Mouse (Mus musculus): ENCODE results near the gene Cnnm1. TPM values are rescaled to one million over a fixed set of nuclear protein-coding genes. Genes with fewer than 3 reads are reported as not detected.

Cnnm1 gene
- total and polyA plus RNA-seq, 3 experiments: 0.04 TPM; not detected in 2

- H3K4me1 ChIP-seq (ENCODE audit: control insufficient read depth in 1 of 2, insufficient read depth in 2 of 2, low read length in 2 of 2): peaks cover 8 to 16% of the 10 kb centered on the region in 2 experiments; a peak in 3 of 4 replicates
- peaks cover 17 to 23% of the 10 kb centered on the region in 2 experiments for H3K36me3 ChIP-seq (ENCODE audit: control insufficient read depth in 1 of 2, insufficient read depth in 2 of 2, low read length in 2 of 2)
- H3K9me3 ChIP-seq (replicated peaks; ENCODE audit: insufficient read depth, low read length): no peaks in the 10 kb centered on the region
- peaks cover 65% of the 10 kb centered on the region for H3K79me2 ChIP-seq (ENCODE audit: control insufficient read depth, insufficient read depth, low read length, poor library complexity)
- no peaks in the 10 kb centered on the region for H3K27me3 ChIP-seq (ENCODE audit: control insufficient read depth in 1 of 2, insufficient read depth in 2 of 2, low read length in 2 of 2)
- H3K9ac ChIP-seq (ENCODE audit: control insufficient read depth, low read depth, low read length, poor library complexity, severe bottlenecking): no peak overlapping the region
- DNase-seq (ENCODE audit: low read depth, low spot score): no peak
- H3K27ac ChIP-seq (ENCODE audit: control insufficient read depth, low read depth, low read length): no peak overlapping the region
- no peak overlapping the region for H3K4me3 ChIP-seq (ENCODE audit: control insufficient read depth in 1 of 2, insufficient read depth in 1 of 2, low read depth in 2 of 2, low read length in 2 of 2)
- TF ChIP-seq ZNF384 (IDR thresholded peaks at IDR 0.05; ENCODE audit: low read depth, low read length): 0 out of 2 replicates have a peak, but pooled peaks have one; percentile 27
- TF ChIP-seq E2F4 (IDR thresholded peaks at IDR 0.05; ENCODE audit: borderline replicate concordance, low read depth, low read length): no peak
Measured at GRCm38 (mm10) chr19:43521362-43521761, 81.1 kb downstream of the Cnnm1 start.

GRCm38 (mm10) chr19:43521996-43522395, 81.8 kb downstream of the Cnnm1 start:
- Histone ChIP-seq H3K4me1 (ENCODE audit: control insufficient read depth in 1 of 2, insufficient read depth in 2 of 2, low read length in 2 of 2) (peaks cover 8 to 16% of the 10 kb centered on the region in 2 experiments; a peak in 3 of 4 replicates), H3K9ac (ENCODE audit: control insufficient read depth, low read depth, low read length, poor library complexity, severe bottlenecking) (peak overlapping the region; percentile 18; the same call in 1 of the 2 replicates), H3K79me2 (ENCODE audit: control insufficient read depth, insufficient read depth, low read length, poor library complexity) (peaks cover 61% of the 10 kb centered on the region), H3K27me3 (ENCODE audit: control insufficient read depth in 1 of 2, insufficient read depth in 2 of 2, low read length in 2 of 2) (no peaks in the 10 kb centered on the region), H3K4me3 (ENCODE audit: control insufficient read depth in 1 of 2, insufficient read depth in 1 of 2, low read depth in 2 of 2, low read length in 2 of 2) (peak overlapping the region in 1 of 2 experiments; percentile 4; a peak in 2 of 4 replicates), H3K36me3 (ENCODE audit: control insufficient read depth in 1 of 2, insufficient read depth in 2 of 2, low read length in 2 of 2) (peaks cover 17 to 23% of the 10 kb centered on the region in 2 experiments), H3K27ac (ENCODE audit: control insufficient read depth, low read depth, low read length) (no peak overlapping the region), H3K9me3 (replicated peaks; ENCODE audit: insufficient read depth, low read length) (no peaks in the 10 kb centered on the region)
- TF ChIP-seq MAZ (IDR thresholded peaks at IDR 0.05; ENCODE audit: low read depth, low read length) (no peak), ZC3H11A (IDR thresholded peaks at IDR 0.05; ENCODE audit: low read depth, low read length) (no peak), MEF2A (IDR thresholded peaks at IDR 0.05; ENCODE audit: extremely low read depth, insufficient replicate concordance, low read depth, low read length, poor library complexity, severe bottlenecking) (no peak), MXI1 (IDR thresholded peaks at IDR 0.05; ENCODE audit: low read depth, low read length) (no peak), NELFE (IDR thresholded peaks at IDR 0.05; ENCODE audit: low read depth, low read length) (no peak), CHD2 (IDR thresholded peaks at IDR 0.05; ENCODE audit: low read length) (no peak), MYB (IDR thresholded peaks at IDR 0.05; ENCODE audit: low read depth, low read length) (no peak), ETS1 (IDR thresholded peaks at IDR 0.05; ENCODE audit: low read depth, low read length) (no peak), RCOR1 (IDR thresholded peaks at IDR 0.05; ENCODE audit: low read depth, low read length) (no peak), MAX (IDR thresholded peaks at IDR 0.05; ENCODE audit: low read length) (no peak), KAT2A (conservative IDR thresholded peaks at IDR 0.05; ENCODE audit: low read depth, low read length) (no peak), MYC (IDR thresholded peaks at IDR 0.05; ENCODE audit: low read depth, low read length) (no peak), USF2 (IDR thresholded peaks at IDR 0.05; ENCODE audit: borderline replicate concordance in 1 of 2, insufficient read depth in 1 of 2, low read depth in 1 of 2, low read length in 2 of 2) (no peak), UBTF (IDR thresholded peaks at IDR 0.05; ENCODE audit: borderline replicate concordance, insufficient read depth, low read depth, low read length) (no peak), NRF1 (IDR thresholded peaks at IDR 0.05; ENCODE audit: insufficient read depth, low read depth, low read length, poor library complexity, severe bottlenecking) (no peak)
- DNase-seq (ENCODE audit: low read depth, low spot score): no peak
